Mouse (Mus musculus): ENCODE measurements around the gene Exosc8.

- TF ChIP-seq CTCF (IDR thresholded peaks at IDR 0.05; ENCODE audit: borderline replicate concordance, extremely low read depth, insufficient read depth, insufficient read length) = no peak
- no peak for TF ChIP-seq POLR2A (IDR thresholded peaks at IDR 0.05; ENCODE audit: borderline replicate concordance, extremely low read depth, insufficient read depth, insufficient read length, poor library complexity, severe bottlenecking)
These were observed 33.4 kb upstream of the Exosc8 start for GRCm38 (mm10) chr3:54768592-54768991.

Measured in brain, embryonic 14.5 days (tissue).